Mouse (Mus musculus) left cerebral cortex, postnatal 10 days (tissue): ENCODE results near the gene Yap1. TPM values are rescaled to one million over a fixed set of nuclear protein-coding genes. Genes with fewer than 3 reads are reported as not detected.

ENCODE experiments used
- total RNA-seq, 2 experiments: library from RNA; stranded (reverse); gene quantifications; 2 replicates each; pipeline ENCODE4 v1.2.3; 2021

Yap1 gene
- total RNA-seq, 2 experiments from 2014 or later, result 13.5 to 13.6 TPM

Other genes with a start within 250 kb of the Yap1 start
- gene Tmem123, start 240.6 kb downstream of the Yap1 start, total RNA-seq, result 1 to 10 TPM; 7.8 to 9.2 TPM
- gene Birc2, start 167.5 kb downstream of the Yap1 start, total RNA-seq, result 10 to 100 TPM; 28.4 to 28.6 TPM
- gene Birc3, start 131.4 kb downstream of the Yap1 start, total RNA-seq, result 1 to 10 TPM; 2.2 to 2.4 TPM
- gene Cfap300, start 38.2 kb upstream of the Yap1 start, total RNA-seq, result 1 to 10 TPM; 5.7 to 6.1 TPM
- 10 to 100 TPM; 11.7 to 12.2 TPM for gene Cep126, start 129.7 kb upstream of the Yap1 start, total RNA-seq